ENCODE assay signal across 9 mouse cellular contexts in genomic region chr15:38374786-38375185, GRCm38 (mm10).
A peak's percentile ranks its signal among the peaks of the same experiment; 100 is the strongest.
DNase-seq lines count a peak whose midpoint lies in the region; ATAC-seq lines count a peak whose summit lies in the region.
"Had no signal": no experiment of that assay in that cellular context is flagged by ENCODE, and none has a peak within 500 bp of the region (broad histone marks: within the 10 kb centered on the region; RNA-seq: fewer than 3 reads in every experiment).

No protein-coding gene starts in this region.

- H3K4me2 ChIP-seq in kidney, embryonic 14.5 days (replicated peaks; ENCODE audit: low read depth, low read length), result no peak overlapping the region
- no peak overlapping the region for H3K4me2 ChIP-seq in midbrain, embryonic 15.5 days
- H3K4me2 ChIP-seq: liver, embryonic 15.5 days had no signal

- H3K9me3 ChIP-seq in kidney, embryonic 14.5 days (ENCODE audit: control insufficient read depth, low read length), result no peaks in the 10 kb centered on the region
- H3K9me3 ChIP-seq in midbrain, embryonic 15.5 days, result no peaks in the 10 kb centered on the region
- H3K9me3 ChIP-seq: liver, embryonic 15.5 days had no signal

- 78% methylated on average over 6 of the region's 6 CpGs for WGBS in kidney, embryonic 14.5 days
- WGBS in midbrain, embryonic 15.5 days, result 89% methylated on average over 6 of the region's 6 CpGs

- no peaks in the 10 kb centered on the region for H3K36me3 ChIP-seq in kidney, embryonic 14.5 days (ENCODE audit: control insufficient read depth, insufficient read depth, low read length)
- no peaks in the 10 kb centered on the region for H3K36me3 ChIP-seq in midbrain, embryonic 15.5 days (replicated peaks)
- H3K36me3 ChIP-seq: liver, embryonic 15.5 days had no signal

- no peaks in the 10 kb centered on the region for H3K27me3 ChIP-seq in kidney, embryonic 14.5 days (ENCODE audit: control insufficient read depth, insufficient read depth, low read length)
- H3K27me3 ChIP-seq in midbrain, embryonic 15.5 days (replicated peaks), result no peaks in the 10 kb centered on the region
- H3K27me3 ChIP-seq: liver, embryonic 15.5 days had no signal

- H3K9ac ChIP-seq in kidney, embryonic 14.5 days (ENCODE audit: low read depth, low read length), result no peak overlapping the region
- no peak overlapping the region for H3K9ac ChIP-seq in midbrain, embryonic 15.5 days
- H3K9ac ChIP-seq: liver, embryonic 15.5 days had no signal

- DNase-seq in frontal cortex, postnatal 10 days (ENCODE audit: low spot score in 2 of 2), result peak; percentile 28 to 37
- no peak for DNase-seq in frontal cortex, adult 2 months (ENCODE audit: extremely low spot score in 1 of 2, low spot score in 1 of 2)
- DNase-seq in adrenal gland, postnatal 36 days, result peak; percentile 44 to 68
- peak; percentile 89 for DNase-seq in gastrocnemius, postnatal 25 days
- DNase-seq in ovary, postnatal 10 days (ENCODE audit: low spot score), result peak; percentile 49
- no peak for DNase-seq in thymus, postnatal 4 days

- peak; percentile 16; the same call in 1 of the 2 replicates for ATAC-seq in kidney, embryonic 14.5 days (ENCODE audit: low FRiP score, low TSS enrichment)
- ATAC-seq in midbrain, embryonic 15.5 days (replicated peaks), result no peak

- peaks cover 7% of the 10 kb centered on the region; the same call in 1 of the 2 replicates for H3K4me1 ChIP-seq in kidney, embryonic 14.5 days (ENCODE audit: control insufficient read depth, insufficient read depth, low read length)
- H3K4me1 ChIP-seq in midbrain, embryonic 15.5 days, result peaks cover 7% of the 10 kb centered on the region

- H3K27ac ChIP-seq in kidney, embryonic 14.5 days (ENCODE audit: low read depth, low read length), result no peak overlapping the region
- no peak overlapping the region for H3K27ac ChIP-seq in midbrain, embryonic 15.5 days
- H3K27ac ChIP-seq: liver, embryonic 15.5 days had no signal

- no peak overlapping the region for H3K4me3 ChIP-seq in kidney, embryonic 14.5 days (ENCODE audit: low read length)
- H3K4me3 ChIP-seq in midbrain, embryonic 15.5 days, result no peak overlapping the region
- H3K4me3 ChIP-seq: liver, embryonic 15.5 days had no signal

Comparison
In these comparisons a context has a peak if more than half of its experiments do, and no peak if none do; other contexts are left out.
1. DNase-seq: peak in frontal cortex, postnatal 10 days (2 of 2), adrenal gland, postnatal 36 days (2 of 2), gastrocnemius, postnatal 25 days (single experiment) and ovary, postnatal 10 days (single experiment); none in frontal cortex, adult 2 months (0 of 2) and thymus, postnatal 4 days (single experiment).